Mouse (Mus musculus) limb, embryonic 13.5 days (tissue): ENCODE measurements around the gene Zswim5. TPM values are rescaled to one million over a fixed set of nuclear protein-coding genes. Genes with fewer than 3 reads are reported as not detected.
A peak's percentile ranks its signal among the peaks of the same experiment; 100 is the strongest.

ENCODE experiments used
- ATAC-seq: fragments of 200-750 bp; cut with Nextera tagmentation; 2 replicates; pipeline ENCODE4 v1.8.0; 2017; ENCODE audit warnings: low read depth, moderate number of reproducible peaks, moderate TSS enrichment; ENCODE audit not compliant: low FRiP score
- H3K27ac ChIP-seq: fragments of 300-500 bp; sonication (generic); 2 replicates; pipeline ENCODE4 v1.5.1; 2015; ENCODE audit warnings: inconsistent platforms, mild to moderate bottlenecking, moderate library complexity
- H3K27me3 ChIP-seq: fragments of 300-500 bp; sonication (generic); 2 replicates; pipeline ENCODE4 v1.6.1; 2015; ENCODE audit warnings: mild to moderate bottlenecking, inconsistent platforms
- H3K36me3 ChIP-seq: fragments of 300-500 bp; sonication (generic); 2 replicates; pipeline ENCODE4 v1.6.1; 2015; ENCODE audit warnings: inconsistent platforms, mild to moderate bottlenecking, moderate library complexity
- H3K4me1 ChIP-seq: fragments of 300-500 bp; sonication (generic); 2 replicates; pipeline ENCODE4 v1.6.1; 2015; ENCODE audit warnings: inconsistent platforms
- H3K4me2 ChIP-seq: fragments of 300-500 bp; sonication (generic); replicated peaks from 2 replicates; pipeline ENCODE4 v1.6.1; 2015; ENCODE audit warnings: inconsistent platforms, mild to moderate bottlenecking, moderate library complexity
- H3K4me3 ChIP-seq: fragments of 300-500 bp; sonication (generic); 2 replicates; pipeline ENCODE4 v1.5.1; 2015; ENCODE audit warnings: moderate library complexity, mild to moderate bottlenecking, inconsistent platforms
- H3K9ac ChIP-seq: fragments of 300-500 bp; sonication (generic); 2 replicates; pipeline ENCODE4 v1.6.1; 2015; ENCODE audit warnings: mild to moderate bottlenecking, inconsistent platforms
- H3K9me3 ChIP-seq: fragments of 300-500 bp; sonication (generic); 2 replicates; pipeline ENCODE4 v1.6.1; 2016; ENCODE audit warnings: inconsistent platforms
- WGBS: fragments of 180-500 bp; shearing (Covaris S2); methylation state at CpG from one replicate; pipeline ENCODE4 v1.1.7; 2015; 5-methylcytosine and 5-hydroxymethylcytosine counted together
- polyA plus RNA-seq: library from polyadenylated mRNA; unstranded; fragments of >200 nt; fragmentation: Nextera tagmentation; extraction: Ambion mirVana; gene quantifications from 2 replicates; pipeline ENCODE4 v1.2.1, GENCODE M21; 2015

Gene Zswim5
- polyA plus RNA-seq, 1 experiment from 2014 or later: 0.62 TPM

- no peak overlapping the region for H3K27ac ChIP-seq
- H3K4me3 ChIP-seq: no peak overlapping the region
- no peak for ATAC-seq
- no peaks in the 10 kb centered on the region for H3K27me3 ChIP-seq
- 66% methylated on average over 8 of the region's 8 CpGs for WGBS
- no peaks in the 10 kb centered on the region for H3K4me1 ChIP-seq
- H3K9ac ChIP-seq: no peak overlapping the region
- H3K36me3 ChIP-seq: no peaks in the 10 kb centered on the region
- H3K4me2 ChIP-seq: no peak overlapping the region
- H3K9me3 ChIP-seq: no peaks in the 10 kb centered on the region
Observed at GRCm38 (mm10) chr4:116862023-116862422, 15.2 kb upstream of the Zswim5 start.

GRCm38 (mm10) chr4:116869898-116870297 is 7.3 kb upstream of the Zswim5 start:
- no peak for ATAC-seq
- WGBS: 77% methylated on average over 3 of the region's 3 CpGs
- no peak overlapping the region for H3K9ac ChIP-seq
- H3K4me2 ChIP-seq: no peak overlapping the region
- H3K36me3 ChIP-seq: no peaks in the 10 kb centered on the region
- H3K27me3 ChIP-seq: peaks cover 6% of the 10 kb centered on the region
- no peaks in the 10 kb centered on the region for H3K4me1 ChIP-seq
- no peaks in the 10 kb centered on the region for H3K9me3 ChIP-seq
- no peak overlapping the region for H3K27ac ChIP-seq
- H3K4me3 ChIP-seq: no peak overlapping the region

- Histone ChIP-seq H3K4me3 (no peak overlapping the region), H3K27me3 (peaks cover 35% of the 10 kb centered on the region), H3K27ac (no peak overlapping the region), H3K9ac (no peak overlapping the region), H3K4me2 (no peak overlapping the region), H3K36me3 (no peaks in the 10 kb centered on the region), H3K9me3 (no peaks in the 10 kb centered on the region), H3K4me1 (peaks cover 7% of the 10 kb centered on the region)
- no peak for ATAC-seq
- 87% methylated on average over 4 of the region's 4 CpGs for WGBS
Observed at GRCm38 (mm10) chr4:116874595-116874994, 2.6 kb upstream of the Zswim5 start.

DNA sequence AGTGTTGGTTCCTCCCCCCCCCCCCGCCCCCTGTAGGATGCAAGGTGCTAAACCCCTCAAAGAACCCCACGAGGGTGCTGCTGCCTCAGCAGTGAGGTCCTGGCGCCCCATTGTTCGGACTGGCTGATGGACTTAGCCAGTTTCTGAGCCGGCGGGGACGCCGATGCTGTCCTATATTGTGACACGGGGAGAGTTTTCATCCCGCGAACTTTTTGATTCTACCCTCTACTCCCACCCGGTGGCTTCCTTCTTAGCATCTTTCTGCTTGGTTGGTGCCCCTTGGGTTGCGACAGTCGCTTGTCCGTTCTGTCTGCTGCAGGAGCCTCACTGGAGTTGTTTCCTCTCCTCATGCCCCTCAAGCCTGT is 564 bp upstream of the Zswim5 start:
- H3K27ac ChIP-seq: no peak overlapping the region
- H3K4me3 ChIP-seq: peak overlapping the region; percentile 77
- H3K4me1 ChIP-seq: peaks cover 7% of the 10 kb centered on the region
- no peaks in the 10 kb centered on the region for H3K9me3 ChIP-seq
- H3K27me3 ChIP-seq: peaks cover 38% of the 10 kb centered on the region
- H3K36me3 ChIP-seq: no peaks in the 10 kb centered on the region
- peak; percentile 37; the same call in 1 of the 2 replicates for ATAC-seq
- peak overlapping the region; percentile 75 for H3K9ac ChIP-seq
- H3K4me2 ChIP-seq: peak overlapping the region; percentile 95
- 1% methylated on average over 15 of the region's 15 CpGs for WGBS

- peaks cover 7% of the 10 kb centered on the region for H3K4me1 ChIP-seq
- H3K9me3 ChIP-seq: no peaks in the 10 kb centered on the region
- ATAC-seq: peak; percentile 44
- no peak overlapping the region for H3K27ac ChIP-seq
- peak overlapping the region; percentile 77 for H3K4me3 ChIP-seq
- H3K4me2 ChIP-seq: peak overlapping the region; percentile 95
- peaks cover 38% of the 10 kb centered on the region for H3K27me3 ChIP-seq
- peak overlapping the region; percentile 75 for H3K9ac ChIP-seq
- WGBS: under 1% methylated on average over 46 of the region's 57 CpGs
- no peaks in the 10 kb centered on the region for H3K36me3 ChIP-seq
Observed at GRCm38 (mm10) chr4:116877729-116878321, 649 bp downstream of the Zswim5 start.

DNA sequence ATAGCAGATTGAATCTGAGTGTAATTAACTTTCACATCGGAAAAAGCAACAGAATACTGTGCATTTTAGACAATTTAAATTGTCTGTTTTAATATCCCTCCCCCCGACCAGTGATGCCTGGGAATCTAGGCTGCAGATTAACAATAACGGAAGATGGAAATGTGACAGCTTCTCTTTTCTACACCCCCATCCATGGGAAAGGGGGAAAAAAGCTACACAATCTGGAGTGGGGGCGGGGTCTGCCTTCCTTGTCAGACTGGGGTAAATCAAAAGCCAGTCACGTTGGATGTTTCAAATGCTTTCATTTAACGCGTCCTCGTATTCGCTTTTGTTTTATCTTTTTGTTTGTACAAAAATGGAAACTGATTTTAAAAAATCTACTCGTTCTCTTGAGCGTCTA is 1.3 kb downstream of the Zswim5 start:
- H3K9ac ChIP-seq: no peak overlapping the region
- ATAC-seq: no peak
- 10% methylated on average over 11 of the region's 11 CpGs for WGBS

DNA sequence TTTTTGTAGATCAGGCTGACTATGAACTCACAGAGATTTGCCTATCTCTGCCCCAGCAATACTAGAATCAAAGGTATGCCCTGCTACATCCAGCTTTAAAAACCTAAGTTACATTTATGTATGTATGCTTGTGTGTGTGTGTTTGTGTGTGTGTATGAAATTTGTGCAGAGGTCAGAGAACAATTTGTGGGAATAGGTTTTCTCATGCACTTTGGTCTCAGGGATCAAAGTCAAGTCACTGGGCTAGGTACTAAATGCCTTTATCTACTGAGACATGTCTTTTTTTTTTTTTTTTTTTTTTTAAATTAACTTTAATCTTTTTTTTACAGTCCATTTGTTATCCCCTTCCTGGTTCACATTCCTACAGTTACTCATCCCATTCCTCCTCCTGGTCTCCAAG is 5.5 kb downstream of the Zswim5 start:
- H3K9me3 ChIP-seq: 0 out of 2 replicates have a peak, but pooled peaks cover 3% of the 10 kb centered on the region
- no peak overlapping the region for H3K4me3 ChIP-seq
- ATAC-seq: no peak
- no peaks in the 10 kb centered on the region for H3K4me1 ChIP-seq
- no peak overlapping the region for H3K27ac ChIP-seq
- no peak overlapping the region for H3K9ac ChIP-seq
- H3K4me2 ChIP-seq: no peak overlapping the region
- H3K36me3 ChIP-seq: no peaks in the 10 kb centered on the region
- peaks cover 12% of the 10 kb centered on the region for H3K27me3 ChIP-seq

More for the DNA sequence above, 1.3 kb downstream of the Zswim5 start:
- Histone ChIP-seq H3K4me2 (peak overlapping the region; percentile 95), H3K4me3 (peak overlapping the region; percentile 77), H3K36me3 (no peaks in the 10 kb centered on the region), H3K27me3 (peaks cover 38% of the 10 kb centered on the region), H3K27ac (no peak overlapping the region), H3K9me3 (no peaks in the 10 kb centered on the region), H3K4me1 (peaks cover 7% of the 10 kb centered on the region)

GRCm38 (mm10) chr4:116894200-116895080 is 17.3 kb downstream of the Zswim5 start:
- Histone ChIP-seq H3K36me3 (no peaks in the 10 kb centered on the region), H3K4me1 (no peaks in the 10 kb centered on the region), H3K9ac (no peak overlapping the region), H3K4me2 (no peak overlapping the region), H3K4me3 (no peak overlapping the region), H3K27ac (no peak overlapping the region), H3K9me3 (no peaks in the 10 kb centered on the region), H3K27me3 (no peaks in the 10 kb centered on the region)
- 69% methylated on average over 4 of the region's 4 CpGs for WGBS
- no peak for ATAC-seq

- H3K36me3 ChIP-seq: no peaks in the 10 kb centered on the region
- no peak for ATAC-seq
- H3K9me3 ChIP-seq: no peaks in the 10 kb centered on the region
- H3K9ac ChIP-seq: no peak overlapping the region
- no peak overlapping the region for H3K27ac ChIP-seq
- WGBS: 60% methylated on average over 4 of the region's 4 CpGs
- H3K4me1 ChIP-seq: no peaks in the 10 kb centered on the region
- no peak overlapping the region for H3K4me2 ChIP-seq
- H3K4me3 ChIP-seq: no peak overlapping the region
- H3K27me3 ChIP-seq: no peaks in the 10 kb centered on the region
Observed at GRCm38 (mm10) chr4:116910489-116911181, 33.5 kb downstream of the Zswim5 start.

- H3K4me1 ChIP-seq: no peaks in the 10 kb centered on the region
- H3K4me2 ChIP-seq: no peak overlapping the region
- H3K4me3 ChIP-seq: no peak overlapping the region
- no peaks in the 10 kb centered on the region for H3K27me3 ChIP-seq
- H3K9ac ChIP-seq: no peak overlapping the region
- no peak overlapping the region for H3K27ac ChIP-seq
- WGBS: 80% methylated on average over 5 of the region's 5 CpGs
- no peak for ATAC-seq
- H3K36me3 ChIP-seq: no peaks in the 10 kb centered on the region
- H3K9me3 ChIP-seq: no peaks in the 10 kb centered on the region
Observed at GRCm38 (mm10) chr4:116911202-116911601, 34.0 kb downstream of the Zswim5 start.

DNA sequence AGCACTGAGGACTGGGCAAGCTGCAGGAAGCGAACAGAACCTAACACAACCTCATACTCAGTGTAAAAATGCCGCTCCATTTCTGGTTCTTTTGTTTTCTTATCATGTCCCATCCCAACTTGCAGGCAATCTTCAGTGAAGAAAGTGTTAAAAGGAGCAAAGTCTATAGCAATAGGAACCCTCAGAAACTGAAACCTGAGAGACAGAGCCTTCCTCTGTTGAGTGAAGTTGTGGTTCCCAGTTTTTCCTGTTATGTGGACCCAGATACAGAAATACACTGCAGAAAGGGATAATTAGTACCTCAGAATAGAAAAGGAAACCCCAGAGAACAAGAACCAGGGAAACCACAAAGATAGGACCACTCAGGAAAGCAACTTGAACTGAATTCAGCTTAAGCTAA is 36.1 kb downstream of the Zswim5 start:
- Histone ChIP-seq H3K9me3 (no peaks in the 10 kb centered on the region), H3K4me3 (no peak overlapping the region), H3K4me2 (no peak overlapping the region), H3K27ac (no peak overlapping the region), H3K9ac (no peak overlapping the region), H3K36me3 (no peaks in the 10 kb centered on the region), H3K4me1 (no peaks in the 10 kb centered on the region), H3K27me3 (no peaks in the 10 kb centered on the region)
- WGBS: 91% methylated on average over 2 of the region's 2 CpGs
- ATAC-seq: no peak

DNA sequence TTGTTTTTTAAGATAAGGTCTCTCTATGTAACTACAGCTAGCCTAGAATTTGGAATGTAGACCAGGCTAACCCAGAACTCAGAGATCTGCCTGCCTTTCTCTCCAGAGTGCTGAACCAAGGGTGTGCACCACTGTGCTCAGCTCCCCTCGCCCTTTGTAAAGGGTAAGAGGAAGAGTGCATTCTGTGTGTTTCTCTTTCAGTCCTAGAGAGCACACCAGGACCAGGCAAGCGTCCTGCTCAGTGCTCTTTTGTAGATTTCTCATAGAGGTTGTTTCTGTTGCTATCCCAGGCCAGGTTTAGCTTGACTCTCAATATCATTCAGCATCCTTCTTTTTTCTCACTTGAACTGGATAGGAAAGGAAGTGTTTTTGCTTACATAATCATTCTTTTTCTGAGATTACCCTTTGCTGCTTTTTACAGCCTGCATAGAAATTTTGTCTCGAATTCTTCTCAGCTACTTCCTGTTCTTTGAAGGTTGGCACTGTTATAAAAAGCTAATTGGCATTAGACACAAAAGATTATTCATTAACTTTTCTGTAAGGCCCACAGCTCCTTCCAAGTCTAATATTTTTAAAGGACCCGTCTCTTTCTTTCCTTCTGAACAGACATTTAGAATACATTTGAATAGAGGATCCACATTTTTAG is 51.0 kb downstream of the Zswim5 start:
- WGBS: 66% methylated on average over 4 of the region's 4 CpGs
- Histone ChIP-seq H3K36me3 (no peaks in the 10 kb centered on the region), H3K4me3 (no peak overlapping the region), H3K27ac (no peak overlapping the region), H3K9me3 (no peaks in the 10 kb centered on the region), H3K4me2 (no peak overlapping the region), H3K4me1 (no peaks in the 10 kb centered on the region), H3K9ac (no peak overlapping the region), H3K27me3 (no peaks in the 10 kb centered on the region)
- ATAC-seq: no peak
